Mouse (Mus musculus): ENCODE results near the gene Colca2.

Colca2 gene

GRCm38 (mm10) chr9:51272102-51272501 is 6.3 kb downstream of the Colca2 start:
- DNase-seq (ENCODE audit: low read depth): no peak

DNA sequence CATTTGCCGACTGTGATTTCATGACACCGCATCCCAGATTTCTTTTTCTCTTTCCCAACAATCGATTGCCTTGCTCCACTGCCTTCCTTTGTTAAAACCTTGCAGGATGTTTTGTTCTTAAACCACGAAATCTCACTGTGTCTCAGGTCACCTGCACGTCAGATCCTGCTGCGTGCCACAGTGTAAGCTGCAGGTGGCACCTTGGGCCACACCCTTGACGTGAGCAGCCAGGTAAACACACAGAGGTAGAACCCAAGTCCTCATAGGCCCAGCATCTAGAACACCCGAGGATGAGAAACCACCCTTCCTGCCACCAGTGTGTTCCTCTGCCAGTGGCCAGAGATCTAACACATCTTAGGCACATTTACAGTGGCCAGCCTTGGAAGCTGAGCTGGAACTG is 7.3 kb downstream of the Colca2 start:
- DNase-seq (ENCODE audit: low read depth): no peak

DNA sequence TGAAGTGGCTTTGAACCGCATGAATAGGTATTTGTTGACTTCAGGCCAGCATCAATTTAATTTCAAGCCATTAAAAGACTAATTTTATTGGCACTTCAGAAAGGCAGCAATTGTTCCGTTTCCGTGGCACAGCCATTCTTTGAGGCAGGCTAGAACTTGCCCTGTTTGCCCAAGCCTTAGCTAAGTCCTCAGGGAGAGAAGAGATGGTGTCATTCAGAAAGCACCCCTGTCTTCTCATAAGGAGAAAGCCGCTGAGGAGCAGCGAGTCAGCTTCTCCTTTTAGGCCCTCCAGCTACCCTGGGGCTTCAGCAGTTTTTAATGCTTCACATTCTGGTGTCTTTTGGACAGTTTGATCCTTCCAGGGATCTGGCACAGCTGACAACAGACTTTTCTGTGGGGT is 9.5 kb downstream of the Colca2 start:
- DNase-seq (ENCODE audit: low read depth): no peak

GRCm38 (mm10) chr9:51258426-51258825 is 19.9 kb downstream of the Colca2 start:
- DNase-seq (ENCODE audit: low read depth): no peak

DNA sequence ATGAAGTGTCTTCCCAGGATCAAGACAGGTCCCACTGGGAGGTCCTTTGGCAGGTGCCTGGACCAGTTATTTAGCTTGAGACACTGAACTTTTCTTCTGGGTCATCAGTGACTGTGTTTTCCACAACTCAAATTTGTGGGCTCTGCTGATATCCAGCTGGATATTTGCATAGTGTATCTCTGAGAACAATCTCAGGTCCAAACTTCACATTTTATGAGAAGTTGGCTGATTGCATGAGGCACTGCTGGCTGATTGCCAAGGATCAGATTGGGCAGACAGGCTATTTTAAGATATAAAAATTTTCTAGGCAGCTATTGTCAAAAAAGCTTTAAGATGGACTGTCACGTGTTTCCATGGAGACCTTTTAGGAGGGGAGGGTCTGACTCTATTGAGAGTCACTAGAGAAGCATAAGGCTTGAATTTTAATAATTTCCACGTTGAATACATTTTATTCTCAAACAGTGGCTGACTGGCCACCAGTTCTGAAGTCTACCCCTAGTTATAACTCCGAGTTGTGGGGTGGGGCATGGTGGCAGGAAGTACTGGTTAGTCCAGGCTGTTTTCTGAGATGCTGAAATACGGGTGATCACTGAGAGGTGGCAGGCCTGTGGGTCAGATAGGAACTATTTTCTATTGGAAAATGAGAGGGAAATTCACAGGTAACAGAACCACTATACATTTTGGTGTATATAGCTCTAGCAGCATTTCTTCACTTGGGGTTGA is 21.4 kb downstream of the Colca2 start:
- DNase-seq (ENCODE audit: low read depth): no peak

DNA sequence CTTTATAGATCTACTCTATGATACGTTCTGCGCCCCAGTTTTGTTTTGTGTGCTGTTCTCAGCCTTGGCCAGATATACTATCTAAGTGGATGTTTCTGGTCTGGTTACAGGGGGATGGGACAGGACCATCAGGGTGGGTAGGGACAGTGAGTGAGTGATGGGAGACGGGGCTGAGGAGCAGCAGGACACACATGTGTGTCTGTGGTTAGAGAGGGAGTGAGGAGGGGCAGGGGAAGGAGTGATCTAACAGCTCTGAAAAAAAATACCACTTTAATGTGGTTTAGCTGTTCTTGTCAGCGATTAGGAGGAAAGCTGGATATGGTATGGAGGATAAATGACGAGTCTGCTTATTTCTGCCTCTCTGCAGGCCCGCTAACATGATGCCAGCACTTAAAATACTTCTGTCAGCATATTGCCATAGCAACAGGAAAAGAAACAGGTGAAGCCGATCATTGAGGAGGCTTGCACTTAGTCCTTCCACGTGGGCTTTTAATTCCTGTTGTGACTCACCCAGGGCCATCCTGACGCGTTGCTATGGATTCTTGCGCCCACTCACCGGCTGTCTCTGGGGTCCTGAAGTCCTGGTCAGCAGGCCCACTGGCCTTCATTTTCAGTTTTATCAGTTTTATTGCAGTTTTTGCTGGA is 39.5 kb downstream of the Colca2 start:
- DNase-seq (ENCODE audit: low read depth): no peak

- no peak for DNase-seq (ENCODE audit: low read depth)
Observed at GRCm38 (mm10) chr9:51232163-51232562, 46.2 kb downstream of the Colca2 start.

DNA sequence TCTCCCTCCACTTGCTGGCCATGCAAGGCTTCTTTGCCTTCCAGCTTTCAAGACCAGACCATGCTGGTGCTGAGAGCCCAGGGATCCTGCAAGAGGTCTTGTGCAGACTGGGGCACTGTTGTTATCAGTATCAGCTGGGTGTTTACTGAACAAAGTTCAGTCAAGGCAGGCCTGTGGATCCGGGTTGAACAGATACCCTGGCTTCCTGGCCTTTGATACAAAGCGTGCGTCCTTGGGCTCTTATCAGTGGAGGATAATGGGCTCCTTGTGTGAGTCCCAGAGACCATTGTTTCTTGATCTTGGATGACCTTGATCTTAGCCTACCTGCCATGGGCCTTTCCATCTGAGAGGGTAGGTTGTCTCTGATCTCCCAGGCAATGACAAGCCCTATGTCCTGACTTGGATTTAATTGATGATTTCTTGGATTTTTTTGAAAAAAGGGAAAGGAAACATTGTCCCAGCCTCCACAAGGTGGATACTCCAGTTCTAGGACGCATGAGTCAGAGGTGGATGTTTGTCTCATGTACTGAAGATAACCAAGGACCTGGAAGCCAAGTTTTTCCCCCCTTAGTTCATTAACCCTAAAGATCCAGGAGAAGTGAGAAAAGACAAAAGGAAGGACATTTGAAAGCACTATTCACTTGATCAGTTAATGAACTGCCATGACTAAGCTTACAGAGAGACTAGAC is 47.5 kb downstream of the Colca2 start:
- DNase-seq (ENCODE audit: low read depth): no peak

- DNase-seq (ENCODE audit: low read depth): no peak
Observed at GRCm38 (mm10) chr9:51225636-51226166, 52.7 kb downstream of the Colca2 start.

All from 416B (cell line).